Mouse (Mus musculus) testis, adult 2 months (tissue): ENCODE data around the gene Crybg2. TPM values are rescaled to one million over a fixed set of nuclear protein-coding genes. Genes with fewer than 3 reads are reported as not detected.
A peak's percentile ranks its signal among the peaks of the same experiment; 100 is the strongest.

Experiments used
- H3K27ac ChIP-seq: fragments of 200-500 bp; 2 replicates; pipeline ENCODE4 v1.5.1; 2012; ENCODE audit warnings: low read depth, low read length; ENCODE audit not compliant: control insufficient read depth, insufficient read depth
- H3K27me3 ChIP-seq: fragments of 200-500 bp; 2 replicates; pipeline ENCODE4 v1.6.1; 2012; ENCODE audit warnings: mild to moderate bottlenecking, low read length, moderate library complexity; ENCODE audit not compliant: control insufficient read depth, insufficient read depth
- H3K36me3 ChIP-seq: fragments of 200-500 bp; 2 replicates; pipeline ENCODE4 v1.6.1; 2012; ENCODE audit warnings: mild to moderate bottlenecking, low read length; ENCODE audit not compliant: control insufficient read depth, insufficient read depth
- H3K4me1 ChIP-seq: fragments of 200-500 bp; 2 replicates; pipeline ENCODE4 v1.6.1; 2012; ENCODE audit warnings: low read length; ENCODE audit not compliant: control insufficient read depth, insufficient read depth
- H3K4me3 ChIP-seq: fragments of 200-500 bp; 2 replicates; pipeline ENCODE4 v1.5.1; 2012; ENCODE audit warnings: low read depth, mild to moderate bottlenecking, low read length, moderate library complexity, mixed read lengths; ENCODE audit not compliant: control insufficient read depth
- CTCF ChIP-seq: fragments of 200-500 bp; IDR thresholded peaks from 2 replicates; pipeline ENCODE4 v1.5.1; 2012; ENCODE audit warnings: low read depth, mild to moderate bottlenecking, inconsistent platforms, low read length, moderate library complexity; ENCODE audit not compliant: control insufficient read depth, insufficient read depth, insufficient replicate concordance
- POLR2A ChIP-seq: fragments of 200-500 bp; IDR thresholded peaks from 2 replicates; pipeline ENCODE4 v1.6.1; 2012; ENCODE audit warnings: low read depth, mild to moderate bottlenecking, inconsistent platforms, low read length, moderate library complexity; ENCODE audit not compliant: control insufficient read depth
- polyA plus RNA-seq: library from polyadenylated mRNA; depleted of rRNA; stranded (reverse); fragments of >200 nt; gene quantifications from 2 replicates; pipeline ENCODE4 v1.2.3, GENCODE M21; 2012

Gene Crybg2
- polyA plus RNA-seq, 1 experiment, result 2.4 TPM

GRCm38 (mm10) chr4:134113356-134113994, 52.9 kb downstream of the Crybg2 start:
- Histone ChIP-seq H3K4me3 (no peak overlapping the region), H3K36me3 (no peaks in the 10 kb centered on the region; the same call in 1 of the 2 replicates), H3K27ac (no peak overlapping the region), H3K4me1 (peaks cover 6% of the 10 kb centered on the region), H3K27me3 (no peaks in the 10 kb centered on the region)
- TF ChIP-seq CTCF (no peak), POLR2A (0 out of 2 replicates have a peak, but pooled peaks have one; percentile 5)

GRCm38 (mm10) chr4:134114038-134114437, 53.4 kb downstream of the Crybg2 start:
- H3K27ac ChIP-seq, result no peak overlapping the region
- H3K4me3 ChIP-seq, result no peak overlapping the region
- peaks cover 6% of the 10 kb centered on the region for H3K4me1 ChIP-seq
- TF ChIP-seq POLR2A (no peak), CTCF (no peak)
- H3K27me3 ChIP-seq, result no peaks in the 10 kb centered on the region
- no peaks in the 10 kb centered on the region; the same call in 1 of the 2 replicates for H3K36me3 ChIP-seq

GRCm38 (mm10) chr4:134115215-134116144, 54.9 kb downstream of the Crybg2 start:
- Histone ChIP-seq H3K4me1 (peaks cover 6% of the 10 kb centered on the region), H3K27ac (no peak overlapping the region), H3K36me3 (no peaks in the 10 kb centered on the region), H3K4me3 (no peak overlapping the region), H3K27me3 (no peaks in the 10 kb centered on the region)
- TF ChIP-seq POLR2A (no peak), CTCF (no peak)

GRCm38 (mm10) chr4:134116501-134116900, 55.9 kb downstream of the Crybg2 start:
- peaks cover 6% of the 10 kb centered on the region for H3K4me1 ChIP-seq
- H3K27me3 ChIP-seq, result no peaks in the 10 kb centered on the region
- H3K4me3 ChIP-seq, result no peak overlapping the region
- TF ChIP-seq POLR2A (no peak), CTCF (no peak)
- no peak overlapping the region for H3K27ac ChIP-seq
- H3K36me3 ChIP-seq, result no peaks in the 10 kb centered on the region

GRCm38 (mm10) chr4:134117012-134117411, 56.4 kb downstream of the Crybg2 start:
- H3K4me3 ChIP-seq, result no peak overlapping the region
- H3K4me1 ChIP-seq, result peaks cover 6% of the 10 kb centered on the region
- H3K36me3 ChIP-seq, result no peaks in the 10 kb centered on the region
- no peak overlapping the region for H3K27ac ChIP-seq
- H3K27me3 ChIP-seq, result no peaks in the 10 kb centered on the region
- TF ChIP-seq CTCF (no peak), POLR2A (no peak)

- H3K4me1 ChIP-seq, result peaks cover 3% of the 10 kb centered on the region
- H3K27me3 ChIP-seq, result no peaks in the 10 kb centered on the region
- no peak overlapping the region for H3K27ac ChIP-seq
- H3K4me3 ChIP-seq, result no peak overlapping the region
- no peaks in the 10 kb centered on the region for H3K36me3 ChIP-seq
- TF ChIP-seq POLR2A, result no peak
- TF ChIP-seq CTCF, result no peak
Observed at GRCm38 (mm10) chr4:134118126-134118800, 57.6 kb downstream of the Crybg2 start.

GRCm38 (mm10) chr4:134119042-134119441, 58.4 kb downstream of the Crybg2 start:
- no peak overlapping the region for H3K27ac ChIP-seq

More at GRCm38 (mm10) chr4:134119042-134119441, 58.4 kb downstream of the Crybg2 start:
- no peaks in the 10 kb centered on the region; the same call in none of the 2 replicates for H3K4me1 ChIP-seq
- no peak for TF ChIP-seq POLR2A
- no peak for TF ChIP-seq CTCF
- no peaks in the 10 kb centered on the region for H3K27me3 ChIP-seq
- no peaks in the 10 kb centered on the region for H3K36me3 ChIP-seq
- H3K4me3 ChIP-seq, result no peak overlapping the region
